ENCODE assay signal across 8 mouse cellular contexts in genomic region chr15:79108421-79109320, GRCm38 (mm10). TPM values are rescaled to one million over a fixed set of nuclear protein-coding genes. Genes with fewer than 3 reads are reported as not detected.
A peak's percentile ranks its signal among the peaks of the same experiment; 100 is the strongest.
DNase-seq lines count a peak whose midpoint lies in the region; ATAC-seq and TF ChIP-seq lines count a peak whose summit lies in the region.

Micall1 (plus strand) TSS chr15:79108898.

- no peak for TF ChIP-seq POLR2A in kidney, adult 2 months (IDR thresholded peaks at IDR 0.05; ENCODE audit: low read depth, low read length)

- H3K36me3 ChIP-seq in embryonic facial prominence, embryonic 11.5 days (replicated peaks; ENCODE audit: control insufficient read depth, insufficient read depth, low read depth, low read length), result no peaks in the 10 kb centered on the region
- no peaks in the 10 kb centered on the region for H3K36me3 ChIP-seq in kidney, adult 2 months (ENCODE audit: control insufficient read depth, insufficient read depth, low read length)
- peaks cover 7% of the 10 kb centered on the region for H3K36me3 ChIP-seq in limb, embryonic 15.5 days
- H3K36me3 ChIP-seq in midbrain, embryonic 16.5 days (ENCODE audit: control insufficient read depth, insufficient read depth, low read length), result no peaks in the 10 kb centered on the region
- H3K36me3 ChIP-seq in stomach, embryonic 15.5 days, result no peaks in the 10 kb centered on the region

- H3K9ac ChIP-seq in embryonic facial prominence, embryonic 11.5 days (replicated peaks; ENCODE audit: low read length), result peak within 1 kb of the TSS; percentile 86
- peak within 1 kb of the TSS; percentile 96 for H3K9ac ChIP-seq in limb, embryonic 15.5 days
- H3K9ac ChIP-seq in midbrain, embryonic 16.5 days (ENCODE audit: low read depth, low read length), result peak within 1 kb of the TSS; percentile 98
- peak within 1 kb of the TSS; percentile 96 for H3K9ac ChIP-seq in stomach, embryonic 15.5 days

- H3K9me3 ChIP-seq in embryonic facial prominence, embryonic 11.5 days (replicated peaks; ENCODE audit: control insufficient read depth, low read length), result no peaks in the 10 kb centered on the region
- H3K9me3 ChIP-seq in limb, embryonic 15.5 days, result no peaks in the 10 kb centered on the region
- no peaks in the 10 kb centered on the region for H3K9me3 ChIP-seq in midbrain, embryonic 16.5 days (replicated peaks; ENCODE audit: control insufficient read depth, low read length, poor library complexity, severe bottlenecking)
- H3K9me3 ChIP-seq in stomach, embryonic 15.5 days, result no peaks in the 10 kb centered on the region

- H3K4me3 ChIP-seq in embryonic facial prominence, embryonic 11.5 days (ENCODE audit: low read depth, low read length), result peak within 1 kb of the TSS; percentile 92
- H3K4me3 ChIP-seq in kidney, adult 2 months (ENCODE audit: insufficient read depth, low read depth, low read length), result peak within 1 kb of the TSS; percentile 93
- peak within 1 kb of the TSS; percentile 92 for H3K4me3 ChIP-seq in limb, embryonic 15.5 days
- peak within 1 kb of the TSS; percentile 94 for H3K4me3 ChIP-seq in midbrain, embryonic 16.5 days (ENCODE audit: low read depth, low read length)
- peak within 1 kb of the TSS; percentile 95 for H3K4me3 ChIP-seq in stomach, embryonic 15.5 days (replicated peaks)

- ATAC-seq in embryonic facial prominence, embryonic 11.5 days (replicated peaks; ENCODE audit: insufficient number of reproducible peaks, low FRiP score, low TSS enrichment, low read depth), result peak; percentile 80
- peak; percentile 77 for ATAC-seq in limb, embryonic 15.5 days (ENCODE audit: insufficient number of reproducible peaks, low FRiP score, low TSS enrichment, low read depth)
- peak; percentile 75 for ATAC-seq in midbrain, embryonic 16.5 days
- peak; percentile 82 for ATAC-seq in stomach, embryonic 15.5 days (ENCODE audit: insufficient read depth, low FRiP score, low read depth)

- H3K27ac ChIP-seq in embryonic facial prominence, embryonic 11.5 days (replicated peaks; ENCODE audit: low read depth, low read length), result peak within 1 kb of the TSS; percentile 59
- H3K27ac ChIP-seq in kidney, adult 2 months (ENCODE audit: insufficient read depth, low read depth, low read length), result peak within 1 kb of the TSS; percentile 90
- peak within 1 kb of the TSS; percentile 93 for H3K27ac ChIP-seq in limb, embryonic 15.5 days
- peak within 1 kb of the TSS; percentile 77 for H3K27ac ChIP-seq in midbrain, embryonic 16.5 days (ENCODE audit: low read length)
- peak within 1 kb of the TSS; percentile 90 for H3K27ac ChIP-seq in stomach, embryonic 15.5 days

- H3K27me3 ChIP-seq in embryonic facial prominence, embryonic 11.5 days (ENCODE audit: control insufficient read depth, insufficient read depth, low read length), result no peaks in the 10 kb centered on the region
- H3K27me3 ChIP-seq in kidney, adult 2 months (replicated peaks; ENCODE audit: control insufficient read depth, insufficient read depth, low read length), result no peaks in the 10 kb centered on the region
- no peaks in the 10 kb centered on the region for H3K27me3 ChIP-seq in limb, embryonic 15.5 days
- H3K27me3 ChIP-seq in midbrain, embryonic 16.5 days (ENCODE audit: control insufficient read depth, insufficient read depth, low read depth, low read length), result no peaks in the 10 kb centered on the region
- H3K27me3 ChIP-seq in stomach, embryonic 15.5 days (replicated peaks), result no peaks in the 10 kb centered on the region

- H3K4me2 ChIP-seq in embryonic facial prominence, embryonic 11.5 days (ENCODE audit: low read depth, low read length), result peak within 1 kb of the TSS; percentile 98
- peak within 1 kb of the TSS; percentile 91 for H3K4me2 ChIP-seq in limb, embryonic 15.5 days
- peak within 1 kb of the TSS; percentile 97 for H3K4me2 ChIP-seq in midbrain, embryonic 16.5 days (ENCODE audit: low read length)
- peak within 1 kb of the TSS; percentile 95 for H3K4me2 ChIP-seq in stomach, embryonic 15.5 days

- peak; percentile 86 for DNase-seq in 3134 (ENCODE audit: extremely low read depth, insufficient read length, low spot score)
- DNase-seq in adrenal gland, adult 18-20 months (ENCODE audit: low spot score in 2 of 2), result peak; percentile 82 to 87
- peak; percentile 66 for DNase-seq in embryonic facial prominence, embryonic 11.5 days (ENCODE audit: low spot score)
- no peak for DNase-seq in heart, adult 8-10 months (ENCODE audit: low spot score)
- DNase-seq in kidney, adult 2 months, result peak; percentile 88

- no peak for TF ChIP-seq CTCF in kidney, adult 2 months (conservative IDR thresholded peaks at IDR 0.05; ENCODE audit: insufficient read depth, insufficient read length, low read depth, low read length)

- peaks cover 3% of the 10 kb centered on the region; the same call in 1 of the 2 replicates for H3K4me1 ChIP-seq in embryonic facial prominence, embryonic 11.5 days (ENCODE audit: control insufficient read depth, insufficient read depth, low read length)
- H3K4me1 ChIP-seq in kidney, adult 2 months (ENCODE audit: control insufficient read depth, insufficient read depth, low read length), result peaks cover 12% of the 10 kb centered on the region
- H3K4me1 ChIP-seq in limb, embryonic 15.5 days, result peaks cover 38% of the 10 kb centered on the region
- H3K4me1 ChIP-seq in midbrain, embryonic 16.5 days (ENCODE audit: control insufficient read depth, insufficient read depth, low read length), result peaks cover 26% of the 10 kb centered on the region
- H3K4me1 ChIP-seq in stomach, embryonic 15.5 days, result peaks cover 29% of the 10 kb centered on the region

- under 1% methylated on average over 66 of the region's 85 CpGs for WGBS in embryonic facial prominence, embryonic 11.5 days
- under 1% methylated on average over 54 of the region's 85 CpGs for WGBS in kidney, adult 2 months
- whole genome bisulfite sequencing in limb, embryonic 15.5 days, result under 1% methylated on average over 67 of the region's 85 CpGs
- WGBS in midbrain, embryonic 16.5 days, result under 1% methylated on average over 52 of the region's 85 CpGs
- WGBS in stomach, embryonic 15.5 days, result under 1% methylated on average over 34 of the region's 85 CpGs

RNA-seq across cellular contexts. Expression of gene Micall1, which starts in this region (rescaled TPM):
- total RNA-seq in adrenal gland, adult 18-20 months (2021), result 10 to 100 TPM; 39.0 to 45.5 TPM
- polyA plus RNA-seq in embryonic facial prominence, embryonic 11.5 days (2014; fragmentation: Nextera tagmentation; extraction: Ambion mirVana), result 4.9 and 5.1 TPM in 2 replicates
- 10 to 100 TPM; 41.2 to 42.2 (median 41.5) TPM for total RNA-seq in heart, adult 8-10 months (2022)
- polyA plus RNA-seq in kidney, adult 2 months (2012; rRNA removed), result 23.3 and 24.5 TPM in 2 replicates
- 15.1 and 16.3 TPM in 2 replicates for polyA plus RNA-seq in limb, embryonic 15.5 days (2015; fragmentation: Nextera tagmentation; extraction: Ambion mirVana)
- polyA plus RNA-seq in midbrain, embryonic 16.5 days (2015; fragmentation: Nextera tagmentation; extraction: Ambion mirVana), result 12.0 and 12.7 TPM in 2 replicates
- 11.5 and 11.9 TPM in 2 replicates for polyA plus RNA-seq in stomach, embryonic 15.5 days (2015; fragmentation: Nextera tagmentation; extraction: Ambion mirVana)
